Mouse (Mus musculus) lung, postnatal 4 days (tissue): ENCODE data around the gene Pdzk1ip1.

Experiments used
- DNase-seq, 2 experiments: peaks; one replicate each; pipeline ENCODE4 v3.0.0; 2021

Gene Pdzk1ip1

GRCm38 (mm10) chr4:115123507-115123906 lies 35.0 kb downstream of the Pdzk1ip1 start:
- no peak for DNase-seq

GRCm38 (mm10) chr4:115124713-115125112 lies 36.2 kb downstream of the Pdzk1ip1 start:
- DNase-seq: no peak

- no peak for DNase-seq
Measured at GRCm38 (mm10) chr4:115133085-115133484, 44.6 kb downstream of the Pdzk1ip1 start.

GRCm38 (mm10) chr4:115133621-115134295 lies 45.2 kb downstream of the Pdzk1ip1 start, which contains the start of gene Cyp4x1:
TSS of gene Cyp4x1 (minus strand) at chr4:115134281.
- DNase-seq: no peak

GRCm38 (mm10) chr4:115134296-115134630 lies 45.8 kb downstream of the Pdzk1ip1 start:
- no peak for DNase-seq
